Mouse (Mus musculus) forebrain, postnatal 0 days (tissue): Measurements from ENCODE around the gene Zfp335. TPM values are rescaled to one million over a fixed set of nuclear protein-coding genes. Genes with fewer than 3 reads are reported as not detected.
"Not testable (repeated sequence)": the region's sequence is repeated elsewhere in the genome, so short reads cannot be mapped to it uniquely, and the experiment has no call there.

Experiments used
- ATAC-seq: fragments of 200-750 bp; cut with Nextera tagmentation; 2 replicates; pipeline ENCODE4 v1.8.0; 2017; ENCODE audit warnings: mild to moderate bottlenecking, moderate library complexity
- DNase-seq: peaks from one replicate; pipeline ENCODE4 v3.0.0-alpha.2; 2015
- H3K27ac ChIP-seq: fragments of 300-500 bp; sonication (generic); 2 replicates; pipeline ENCODE4 v1.5.1; 2014; ENCODE audit warnings: low read depth, mild to moderate bottlenecking, antibody characterized with exemption, low read length, moderate library complexity, mixed read lengths
- H3K27me3 ChIP-seq: fragments of 300-500 bp; sonication (generic); 2 replicates; pipeline ENCODE4 v1.6.1; 2014; ENCODE audit warnings: mild to moderate bottlenecking, low read length, mixed read lengths; ENCODE audit not compliant: insufficient read depth
- H3K36me3 ChIP-seq: fragments of 300-500 bp; sonication (generic); 2 replicates; pipeline ENCODE4 v1.6.1; 2014; ENCODE audit warnings: mild to moderate bottlenecking, moderate library complexity; ENCODE audit not compliant: insufficient read depth
- H3K4me1 ChIP-seq: fragments of 300-500 bp; sonication (generic); 2 replicates; pipeline ENCODE4 v1.6.1; 2014; ENCODE audit warnings: antibody characterized with exemption; ENCODE audit not compliant: insufficient read depth
- H3K4me2 ChIP-seq: fragments of 300-500 bp; sonication (generic); 2 replicates; pipeline ENCODE4 v1.6.1; 2014; ENCODE audit warnings: low read depth, mild to moderate bottlenecking, moderate library complexity
- H3K4me3 ChIP-seq: fragments of 300-500 bp; sonication (generic); 2 replicates; pipeline ENCODE4 v1.5.1; 2014; ENCODE audit warnings: low read depth, low read length, mixed read lengths
- H3K9ac ChIP-seq: fragments of 300-500 bp; sonication (generic); 2 replicates; pipeline ENCODE4 v1.6.1; 2014; ENCODE audit warnings: mild to moderate bottlenecking
- H3K9me3 ChIP-seq: fragments of 300-500 bp; sonication (generic); 2 replicates; pipeline ENCODE4 v1.6.1; 2016; ENCODE audit warnings: low read length
- CTCF ChIP-seq: sonication (generic); IDR thresholded peaks from 2 replicates; pipeline ENCODE4 v1.5.1; 2016; ENCODE audit warnings: antibody characterized with exemption, control low read depth, low read depth
- WGBS: fragments of 180-500 bp; shearing (Covaris S2); extraction: QIAGEN DNeasy Blood & Tissue Kit; methylation state at CpG from one replicate; pipeline ENCODE4 v1.1.7; 2014; 5-methylcytosine and 5-hydroxymethylcytosine counted together
- polyA plus RNA-seq: library from polyadenylated mRNA; unstranded; fragments of >200 nt; fragmentation: Nextera tagmentation; extraction: Ambion mirVana; gene quantifications from 2 replicates; pipeline ENCODE4 v1.2.1, GENCODE M21; 2015
- total RNA-seq: library from RNA; depleted of rRNA; stranded (reverse); fragments of >200 nt; gene quantifications from 2 replicates; pipeline ENCODE4 v1.2.3, GENCODE M21; 2014

Gene Zfp335
- total and polyA plus RNA-seq, 2 experiments from 2014 or later = 11.2 to 26.0 TPM

- Histone ChIP-seq H3K9me3 (no peaks in the 10 kb centered on the region), H3K36me3 (no peaks in the 10 kb centered on the region), H3K27ac (no peak overlapping the region), H3K4me3 (no peak overlapping the region), H3K9ac (no peak overlapping the region), H3K27me3 (no peaks in the 10 kb centered on the region), H3K4me1 (peaks cover 7% of the 10 kb centered on the region; the same call in 1 of the 2 replicates), H3K4me2 (no peak overlapping the region)
- WGBS = 56% methylated on average over 1 of the region's 1 CpGs
- no peak for ATAC-seq
- no peak for DNase-seq
- TF ChIP-seq CTCF = no peak
These were observed 37.3 kb downstream of the Zfp335 start for GRCm38 (mm10) chr2:164874239-164874769.

GRCm38 (mm10) chr2:164873621-164874020 is 37.9 kb downstream of the Zfp335 start:
- H3K4me3 ChIP-seq = no peak overlapping the region
- ATAC-seq (no peak), DNase-seq (no peak)
- no peak for TF ChIP-seq CTCF
- H3K4me1 ChIP-seq = peaks cover 5% of the 10 kb centered on the region; the same call in 1 of the 2 replicates
- no peaks in the 10 kb centered on the region for H3K27me3 ChIP-seq
- WGBS = 68% methylated on average over 3 of the region's 3 CpGs
- no peaks in the 10 kb centered on the region for H3K9me3 ChIP-seq
- H3K4me2 ChIP-seq = no peak overlapping the region
- no peaks in the 10 kb centered on the region for H3K36me3 ChIP-seq
- no peak overlapping the region for H3K9ac ChIP-seq
- H3K27ac ChIP-seq = no peak overlapping the region

GRCm38 (mm10) chr2:164871602-164872303 is 39.8 kb downstream of the Zfp335 start:
- WGBS = 55% methylated on average over 6 of the region's 6 CpGs
- no peak for DNase-seq
- Histone ChIP-seq H3K4me2 (no peak overlapping the region), H3K27me3 (no peaks in the 10 kb centered on the region), H3K9ac (no peak overlapping the region), H3K9me3 (no peaks in the 10 kb centered on the region), H3K27ac (no peak overlapping the region), H3K4me1 (no peaks in the 10 kb centered on the region), H3K4me3 (no peak overlapping the region), H3K36me3 (no peaks in the 10 kb centered on the region)
- no peak for TF ChIP-seq CTCF
- no peak for ATAC-seq

GRCm38 (mm10) chr2:164868491-164868890 is 43.1 kb downstream of the Zfp335 start:
- DNase-seq (no peak), ATAC-seq (no peak)
- WGBS = 84% methylated on average over 7 of the region's 7 CpGs
- no peak overlapping the region for H3K4me3 ChIP-seq
- no peaks in the 10 kb centered on the region for H3K9me3 ChIP-seq
- no peaks in the 10 kb centered on the region for H3K4me1 ChIP-seq
- no peaks in the 10 kb centered on the region for H3K27me3 ChIP-seq
- no peaks in the 10 kb centered on the region for H3K36me3 ChIP-seq
- no peak for TF ChIP-seq CTCF
- no peak overlapping the region for H3K9ac ChIP-seq
- H3K4me2 ChIP-seq = no peak overlapping the region
- no peak overlapping the region for H3K27ac ChIP-seq

GRCm38 (mm10) chr2:164867566-164867965 is 44.0 kb downstream of the Zfp335 start:
- H3K27ac ChIP-seq = no peak overlapping the region
- DNase-seq = no peak
- no peak overlapping the region for H3K9ac ChIP-seq
- no peak for ATAC-seq
- H3K4me1 ChIP-seq = no peaks in the 10 kb centered on the region
- WGBS = 93% methylated on average over 7 of the region's 7 CpGs
- no peak overlapping the region for H3K4me2 ChIP-seq
- no peaks in the 10 kb centered on the region for H3K9me3 ChIP-seq
- H3K36me3 ChIP-seq = no peaks in the 10 kb centered on the region
- H3K4me3 ChIP-seq = no peak overlapping the region
- no peaks in the 10 kb centered on the region for H3K27me3 ChIP-seq
- peak; percentile 45 for TF ChIP-seq CTCF

- Histone ChIP-seq H3K36me3 (no peaks in the 10 kb centered on the region), H3K4me2 (no peak overlapping the region), H3K27me3 (no peaks in the 10 kb centered on the region), H3K9me3 (no peaks in the 10 kb centered on the region), H3K27ac (no peak overlapping the region), H3K4me1 (no peaks in the 10 kb centered on the region), H3K4me3 (no peak overlapping the region), H3K9ac (no peak overlapping the region)
- ATAC-seq = no peak
- DNase-seq = no peak
- TF ChIP-seq CTCF = no peak
- 68% methylated on average over 16 of the region's 16 CpGs for WGBS
These were observed 44.6 kb downstream of the Zfp335 start for GRCm38 (mm10) chr2:164866741-164867551.

- no peak for ATAC-seq
- Histone ChIP-seq H3K4me2 (no peak overlapping the region), H3K4me1 (no peaks in the 10 kb centered on the region), H3K27ac (no peak overlapping the region), H3K9me3 (no peaks in the 10 kb centered on the region), H3K4me3 (no peak overlapping the region), H3K36me3 (no peaks in the 10 kb centered on the region), H3K9ac (no peak overlapping the region), H3K27me3 (no peaks in the 10 kb centered on the region)
- WGBS = 91% methylated on average over 4 of the region's 4 CpGs
- no peak for TF ChIP-seq CTCF
- no peak for DNase-seq
These were observed 47.0 kb downstream of the Zfp335 start for GRCm38 (mm10) chr2:164864593-164864992.

- H3K9me3 ChIP-seq, H3K4me1 ChIP-seq, H3K4me2 ChIP-seq, H3K9ac ChIP-seq, H3K36me3 ChIP-seq, H3K27me3 ChIP-seq, ATAC-seq, H3K27ac ChIP-seq, H3K4me3 ChIP-seq, DNase-seq: not testable (repeated sequence)
- WGBS = 89% methylated on average over 7 of the region's 9 CpGs
These were observed 48.1 kb downstream of the Zfp335 start for GRCm38 (mm10) chr2:164863411-164863810.
